Mouse (Mus musculus): ENCODE data around the gene Gtf3c2.
A peak's percentile ranks its signal among the peaks of the same experiment; 100 is the strongest.

Gene Gtf3c2

GRCm38 (mm10) chr5:31138241-31138967 is 41.5 kb downstream of the Gtf3c2 start, which contains the start of gene Ucn:
TSS of gene Ucn (minus strand) at chr5:31138829.
- DNase-seq, result peak; percentile 27 to 38

- no peak for DNase-seq
Observed at GRCm38 (mm10) chr5:31137658-31138057, 42.3 kb downstream of the Gtf3c2 start.

- DNase-seq, result no peak
Observed at GRCm38 (mm10) chr5:31136730-31137424, 43.1 kb downstream of the Gtf3c2 start.

- no peak for DNase-seq
Observed at GRCm38 (mm10) chr5:31126050-31126449, 53.9 kb downstream of the Gtf3c2 start.

GRCm38 (mm10) chr5:31123481-31123880 is 56.5 kb downstream of the Gtf3c2 start:
- no peak for DNase-seq

GRCm38 (mm10) chr5:31121111-31121510 is 58.8 kb downstream of the Gtf3c2 start:
- DNase-seq, result no peak

- no peak for DNase-seq
Observed at GRCm38 (mm10) chr5:31116912-31117311, 63.0 kb downstream of the Gtf3c2 start.

GRCm38 (mm10) chr5:31116354-31116753 is 63.6 kb downstream of the Gtf3c2 start, which contains the start of gene Trim54:
TSS of gene Trim54 (plus strand) at chr5:31116712.
- no peak for DNase-seq

GRCm38 (mm10) chr5:31110781-31111180 is 69.2 kb downstream of the Gtf3c2 start:
- no peak for DNase-seq

GRCm38 (mm10) chr5:31108000-31108490 is 71.9 kb downstream of the Gtf3c2 start, which contains the start of gene Slc30a3:
TSS of gene Slc30a3 (minus strand) at chr5:31108237.
- no peak for DNase-seq
